Mouse (Mus musculus): ENCODE measurements at regions not wholly inside any gene's neighbourhood (a gene's known extent, or its start where the extent isn't known, plus 50 kb on each side); places are given as distances from the start of the nearest gene placed in this dataset.

GRCm38 (mm10) chr1:57707906-57708305 is 66.1 kb upstream of the Spats2l start:
- no peak for TF ChIP-seq CTCF (IDR thresholded peaks at IDR 0.05; ENCODE audit: low read depth)
- no peak for TF ChIP-seq EP300 (IDR thresholded peaks at IDR 0.05; ENCODE audit: low read depth)
